Mouse (Mus musculus) embryonic facial prominence, embryonic 13.5 days (tissue): Measurements from ENCODE around the gene Rnf115. TPM values are rescaled to one million over a fixed set of nuclear protein-coding genes. Genes with fewer than 3 reads are reported as not detected.
"Not testable (repeated sequence)": the region's sequence is repeated elsewhere in the genome, so short reads cannot be mapped to it uniquely, and the experiment has no call there.

Experiments used
- ATAC-seq: fragments of 200-750 bp; cut with Nextera tagmentation; 2 replicates; pipeline ENCODE4 v1.8.0; 2017; ENCODE audit warnings: low read depth; ENCODE audit not compliant: insufficient number of reproducible peaks, insufficient read depth, low FRiP score, low TSS enrichment
- H3K27ac ChIP-seq: fragments of 300-500 bp; sonication (generic); 2 replicates; pipeline ENCODE4 v1.5.1; 2015; ENCODE audit warnings: moderate library complexity, mild to moderate bottlenecking, inconsistent platforms
- H3K27me3 ChIP-seq: fragments of 300-500 bp; sonication (generic); 2 replicates; pipeline ENCODE4 v1.6.1; 2015; ENCODE audit warnings: mild to moderate bottlenecking, inconsistent platforms
- H3K36me3 ChIP-seq: fragments of 300-500 bp; sonication (generic); 2 replicates; pipeline ENCODE4 v1.6.1; 2015; ENCODE audit warnings: mild to moderate bottlenecking, inconsistent platforms
- H3K4me1 ChIP-seq: fragments of 300-500 bp; sonication (generic); 2 replicates; pipeline ENCODE4 v1.6.1; 2015; ENCODE audit warnings: inconsistent platforms
- H3K4me2 ChIP-seq: fragments of 300-500 bp; sonication (generic); 2 replicates; pipeline ENCODE4 v1.6.1; 2015; ENCODE audit warnings: moderate library complexity, mild to moderate bottlenecking, inconsistent platforms
- H3K4me3 ChIP-seq: fragments of 300-500 bp; sonication (generic); 2 replicates; pipeline ENCODE4 v1.5.1; 2015; ENCODE audit warnings: mild to moderate bottlenecking, inconsistent platforms
- H3K9ac ChIP-seq: fragments of 300-500 bp; sonication (generic); 2 replicates; pipeline ENCODE4 v1.6.1; 2015; ENCODE audit warnings: mild to moderate bottlenecking, inconsistent platforms
- H3K9me3 ChIP-seq: fragments of 300-500 bp; sonication (generic); 2 replicates; pipeline ENCODE4 v1.6.1; 2016; ENCODE audit warnings: inconsistent platforms
- WGBS: fragments of 180-500 bp; shearing (Covaris S2); methylation state at CpG from one replicate; pipeline ENCODE4 v1.1.7; 2015; ENCODE audit warnings: mixed read lengths; 5-methylcytosine and 5-hydroxymethylcytosine counted together
- polyA plus RNA-seq: library from polyadenylated mRNA; unstranded; fragments of >200 nt; fragmentation: Nextera tagmentation; extraction: Ambion mirVana; gene quantifications from 2 replicates; pipeline ENCODE4 v1.2.1, GENCODE M21; 2015

The Rnf115 gene
- polyA plus RNA-seq, 1 experiment from 2014 or later, result 53.1 TPM

DNA sequence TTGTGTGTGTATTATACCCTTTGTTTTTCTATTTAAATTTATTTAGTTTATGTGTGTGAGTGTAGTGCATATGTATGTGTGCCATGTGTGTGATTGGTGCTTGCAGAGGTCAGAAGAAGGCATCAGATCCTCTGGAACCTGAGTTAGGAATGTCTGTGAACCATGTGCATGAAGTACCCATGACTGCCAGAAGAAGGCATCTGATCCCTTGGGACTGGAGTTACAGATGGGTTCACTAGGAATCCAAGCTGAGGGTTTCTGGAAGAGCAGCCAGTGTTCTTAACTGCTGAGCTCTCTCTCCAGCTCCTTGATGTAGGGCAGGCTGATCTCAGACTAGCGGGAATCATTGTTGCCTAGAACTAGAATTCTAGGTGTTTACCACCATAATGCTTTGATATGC is 10.5 kb downstream of the Rnf115 start:
- WGBS, result 87% methylated on average over 1 of the region's 1 CpGs
- no peaks in the 10 kb centered on the region for H3K36me3 ChIP-seq
- no peak overlapping the region for H3K4me3 ChIP-seq

DNA sequence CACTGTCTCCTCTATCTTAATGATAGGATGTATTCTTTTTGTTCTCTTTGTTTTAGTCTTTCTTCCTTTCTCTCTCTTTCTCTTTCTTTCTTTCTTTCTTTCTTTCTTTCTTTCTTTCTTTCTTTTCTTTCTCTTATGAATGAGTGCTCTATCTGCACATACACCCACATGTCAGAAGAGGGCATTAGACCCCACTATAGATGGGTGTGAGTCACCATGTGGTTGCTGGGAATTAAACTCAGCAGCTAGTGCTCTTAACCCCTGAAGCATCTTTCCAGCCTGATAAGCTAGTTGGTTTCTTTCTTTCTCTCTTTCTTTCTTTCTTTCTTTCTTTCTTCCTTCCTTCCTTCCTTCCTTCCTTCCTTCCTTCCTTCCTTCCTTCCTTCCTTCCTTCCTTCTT is 12.8 kb downstream of the Rnf115 start:
- H3K4me3 ChIP-seq, ATAC-seq: not testable (repeated sequence)

More for the DNA sequence above, 10.5 kb downstream of the Rnf115 start:
- Histone ChIP-seq H3K4me2 (no peak overlapping the region), H3K27me3 (no peaks in the 10 kb centered on the region), H3K9me3 (no peaks in the 10 kb centered on the region), H3K27ac (no peak overlapping the region), H3K4me1 (no peaks in the 10 kb centered on the region), H3K9ac (no peak overlapping the region)
- no peak for ATAC-seq

DNA sequence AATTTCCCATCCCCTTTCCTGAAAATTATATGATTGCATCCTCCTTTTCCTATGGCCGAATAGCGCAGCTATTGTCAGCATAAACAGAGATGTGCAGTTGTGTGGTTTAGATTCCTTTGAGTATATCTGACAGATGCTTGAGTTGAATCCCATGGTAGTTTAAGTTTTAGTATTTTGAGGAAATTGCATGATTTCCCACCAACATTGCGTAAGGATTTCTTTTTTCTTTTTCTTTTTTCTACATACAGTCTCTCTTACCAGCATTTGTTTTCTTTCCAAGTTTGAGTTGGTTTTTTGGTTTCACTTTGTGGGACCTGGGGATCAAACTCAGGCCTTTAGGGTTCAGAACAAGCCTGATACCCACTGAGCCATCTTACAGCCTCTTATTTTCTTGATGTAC is 16.9 kb downstream of the Rnf115 start:
- Histone ChIP-seq H3K4me1 (no peaks in the 10 kb centered on the region), H3K4me2 (no peak overlapping the region), H3K9ac (no peak overlapping the region), H3K27me3 (no peaks in the 10 kb centered on the region), H3K9me3 (no peaks in the 10 kb centered on the region), H3K27ac (no peak overlapping the region), H3K36me3 (no peaks in the 10 kb centered on the region), H3K4me3 (no peak overlapping the region)
- no peak for ATAC-seq
- 92% methylated on average over 3 of the region's 3 CpGs for WGBS

More for the DNA sequence above, 12.8 kb downstream of the Rnf115 start:
- not testable (repeated sequence) for H3K27me3 ChIP-seq, H3K9me3 ChIP-seq, H3K4me1 ChIP-seq, H3K36me3 ChIP-seq, H3K27ac ChIP-seq, H3K4me2 ChIP-seq, H3K9ac ChIP-seq

DNA sequence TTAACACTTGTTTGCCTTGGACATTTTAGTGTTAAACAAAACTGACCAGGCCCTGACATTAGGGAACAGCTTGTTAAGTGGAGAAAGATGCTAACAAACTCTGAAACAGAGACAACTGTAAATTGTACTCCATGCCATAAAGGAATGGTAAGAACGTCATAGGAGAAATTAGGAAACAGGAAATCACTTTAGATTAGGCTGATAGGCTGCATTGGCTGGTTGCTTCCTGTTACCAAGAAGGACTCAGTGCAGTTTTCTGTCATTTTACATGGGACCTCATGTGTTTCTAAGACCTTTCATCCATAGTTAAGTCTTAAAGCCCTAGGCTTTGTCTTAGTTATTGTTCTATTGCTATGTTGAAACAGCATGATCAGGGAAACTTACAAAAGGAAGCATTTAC is 19.4 kb downstream of the Rnf115 start:
- Histone ChIP-seq H3K27me3 (no peaks in the 10 kb centered on the region), H3K27ac (no peak overlapping the region), H3K9ac (no peak overlapping the region), H3K36me3 (no peaks in the 10 kb centered on the region), H3K4me2 (no peak overlapping the region), H3K4me1 (no peaks in the 10 kb centered on the region), H3K4me3 (no peak overlapping the region), H3K9me3 (no peaks in the 10 kb centered on the region)
- ATAC-seq, result no peak
- WGBS, result 48% methylated on average over 1 of the region's 1 CpGs

DNA sequence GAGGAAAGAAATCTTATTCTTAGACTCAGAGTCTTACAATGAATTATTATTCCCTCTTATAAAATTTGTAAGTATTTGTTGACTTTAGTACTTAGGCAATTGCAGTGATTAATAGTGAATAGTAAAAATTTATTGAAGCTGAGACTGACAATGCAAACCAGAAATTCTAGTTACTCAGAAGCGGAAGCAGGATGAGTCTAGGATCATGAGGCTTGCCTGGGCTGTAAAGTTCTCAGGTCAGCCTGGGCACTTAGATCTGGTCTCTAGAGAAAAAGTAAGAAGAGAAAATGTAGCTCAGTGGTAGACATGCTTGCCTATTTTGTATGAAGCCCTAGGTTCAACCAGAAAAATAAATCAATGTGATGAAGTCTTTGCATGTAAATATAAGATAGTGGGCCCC is 28.5 kb downstream of the Rnf115 start:
- no peaks in the 10 kb centered on the region for H3K9me3 ChIP-seq
- H3K27me3 ChIP-seq, result no peaks in the 10 kb centered on the region
- peaks cover 9% of the 10 kb centered on the region for H3K36me3 ChIP-seq
- H3K9ac ChIP-seq, result no peak overlapping the region
- ATAC-seq, result no peak
- no peaks in the 10 kb centered on the region for H3K4me1 ChIP-seq
- H3K4me3 ChIP-seq, result no peak overlapping the region
- no peak overlapping the region for H3K27ac ChIP-seq
- H3K4me2 ChIP-seq, result no peak overlapping the region
- 85% methylated on average over 1 of the region's 1 CpGs for WGBS

DNA sequence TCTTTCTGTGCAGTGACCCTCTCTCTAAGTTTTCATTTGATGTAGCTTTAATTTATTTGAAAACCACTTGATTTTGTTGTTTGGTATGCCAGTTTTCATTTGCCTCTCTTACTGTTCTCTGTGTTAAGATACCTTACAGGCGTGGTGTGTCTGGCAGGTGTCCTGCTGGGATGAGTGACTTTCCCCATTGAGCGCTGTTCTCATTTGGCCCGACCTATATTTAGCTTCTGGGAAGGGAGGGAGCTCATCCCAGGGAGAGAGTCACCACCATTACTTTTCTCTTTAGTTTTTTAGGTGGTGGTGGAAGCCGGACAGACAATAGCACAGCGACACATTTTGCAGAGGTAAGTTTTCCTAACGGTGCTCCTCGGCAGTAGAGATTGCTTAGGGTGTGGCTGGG is 30.2 kb downstream of the Rnf115 start:
- Histone ChIP-seq H3K4me3 (no peak overlapping the region), H3K36me3 (peaks cover 14% of the 10 kb centered on the region), H3K27ac (no peak overlapping the region), H3K4me2 (no peak overlapping the region), H3K4me1 (no peaks in the 10 kb centered on the region), H3K27me3 (no peaks in the 10 kb centered on the region), H3K9ac (no peak overlapping the region), H3K9me3 (no peaks in the 10 kb centered on the region)
- ATAC-seq, result no peak
- 71% methylated on average over 7 of the region's 7 CpGs for WGBS

DNA sequence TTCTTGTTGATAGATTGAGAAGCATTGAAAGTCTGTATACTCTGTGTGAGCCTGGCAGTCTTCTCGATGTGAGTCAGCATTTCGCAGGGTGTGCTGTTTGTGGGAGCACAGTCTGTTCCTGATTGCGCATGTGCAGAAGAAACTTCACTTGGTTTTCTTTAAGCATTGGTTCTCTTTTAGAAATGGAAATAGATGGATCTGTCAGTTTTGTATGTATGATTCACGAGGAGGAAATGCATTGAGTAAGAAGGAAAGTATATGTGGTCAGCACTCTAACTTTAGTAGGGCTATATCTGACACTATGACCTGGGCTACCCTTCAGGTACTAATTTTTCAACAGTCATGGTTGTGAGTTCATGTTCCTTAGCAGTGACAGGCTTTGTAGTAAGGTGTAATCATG is 32.2 kb downstream of the Rnf115 start:
- no peak overlapping the region for H3K9ac ChIP-seq
- H3K4me1 ChIP-seq, result no peaks in the 10 kb centered on the region
- H3K4me3 ChIP-seq, result no peak overlapping the region
- no peak for ATAC-seq
- H3K9me3 ChIP-seq, result no peaks in the 10 kb centered on the region
- peaks cover 14% of the 10 kb centered on the region for H3K36me3 ChIP-seq
- H3K4me2 ChIP-seq, result no peak overlapping the region
- WGBS, result 95% methylated on average over 4 of the region's 4 CpGs
- no peak overlapping the region for H3K27ac ChIP-seq
- H3K27me3 ChIP-seq, result no peaks in the 10 kb centered on the region

DNA sequence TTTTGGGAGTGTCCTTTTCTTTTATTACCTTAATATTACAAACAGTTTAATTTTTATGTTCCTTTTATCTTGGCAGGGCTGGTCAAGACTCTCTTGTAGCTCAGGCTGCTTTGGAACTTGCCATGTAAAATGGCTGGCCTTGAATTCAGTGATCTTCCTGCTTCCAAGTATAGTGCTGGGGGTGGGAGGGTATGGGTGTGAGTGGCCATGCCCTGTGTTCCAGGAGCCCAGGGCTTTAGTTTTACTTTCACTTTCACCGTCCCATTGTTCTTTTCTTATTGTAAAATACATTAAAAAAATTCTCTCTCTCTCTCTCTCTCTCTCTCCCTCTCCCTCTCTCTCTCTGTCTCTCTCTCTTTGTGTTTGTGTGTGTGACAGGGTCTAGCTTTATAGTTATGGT is 37.1 kb downstream of the Rnf115 start:
- 85% methylated on average over 1 of the region's 1 CpGs for WGBS
- H3K4me1 ChIP-seq, result no peaks in the 10 kb centered on the region
- H3K36me3 ChIP-seq, result peaks cover 9% of the 10 kb centered on the region; the same call in 1 of the 2 replicates
- H3K27ac ChIP-seq, result no peak overlapping the region
- ATAC-seq, result no peak
- no peak overlapping the region for H3K4me3 ChIP-seq
- no peaks in the 10 kb centered on the region for H3K27me3 ChIP-seq
- H3K9ac ChIP-seq, result no peak overlapping the region
- H3K9me3 ChIP-seq, result no peaks in the 10 kb centered on the region
- no peak overlapping the region for H3K4me2 ChIP-seq

DNA sequence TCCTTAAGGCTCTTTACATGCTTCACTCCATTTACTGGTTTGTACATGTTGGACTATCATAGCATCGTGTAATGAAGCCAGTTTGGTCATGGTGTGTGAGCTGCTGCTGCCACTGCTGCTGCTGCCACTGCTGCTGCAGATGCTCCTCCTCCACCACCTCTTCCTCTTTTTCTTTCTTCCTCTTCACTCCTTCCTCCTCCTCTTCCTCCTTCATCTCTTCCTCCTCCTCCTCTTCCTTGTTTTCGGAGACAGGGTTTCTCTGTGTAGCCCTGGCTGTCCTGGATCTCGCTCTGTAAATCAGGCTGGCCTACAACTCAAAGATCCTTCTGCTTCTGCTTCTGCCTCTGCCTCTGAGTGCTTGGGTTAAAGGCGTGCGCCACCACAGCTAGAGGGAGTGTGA is 42.5 kb downstream of the Rnf115 start:
- no peak for ATAC-seq
- Histone ChIP-seq H3K9me3 (no peaks in the 10 kb centered on the region), H3K4me3 (no peak overlapping the region), H3K4me2 (no peak overlapping the region), H3K9ac (no peak overlapping the region), H3K27ac (no peak overlapping the region), H3K27me3 (no peaks in the 10 kb centered on the region), H3K4me1 (no peaks in the 10 kb centered on the region), H3K36me3 (peaks cover 5% of the 10 kb centered on the region; the same call in 1 of the 2 replicates)
- WGBS, result 86% methylated on average over 5 of the region's 5 CpGs

DNA sequence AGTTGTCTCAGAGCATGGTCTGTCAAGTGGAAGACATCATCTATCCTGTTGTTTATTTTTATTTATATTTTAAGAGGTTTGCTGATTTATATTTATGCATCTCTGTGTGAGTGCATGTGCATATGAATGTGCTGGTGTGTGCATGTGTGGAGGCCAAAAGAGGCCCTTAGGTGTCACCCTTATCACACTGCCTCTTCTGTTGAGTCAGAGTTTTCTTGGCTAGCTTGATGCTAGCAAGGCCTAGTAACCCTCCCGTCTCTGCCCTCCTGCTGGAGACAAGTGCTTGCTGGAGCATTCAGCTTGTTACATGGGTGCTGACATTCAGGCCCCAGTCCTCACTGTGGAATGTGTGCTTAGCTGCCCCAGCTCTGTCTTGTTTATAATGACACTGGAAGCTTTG is 45.5 kb downstream of the Rnf115 start:
- H3K4me1 ChIP-seq, result no peaks in the 10 kb centered on the region
- H3K36me3 ChIP-seq, result peaks cover 9% of the 10 kb centered on the region; the same call in 1 of the 2 replicates
- WGBS, result 54% methylated on average over 1 of the region's 1 CpGs
- no peaks in the 10 kb centered on the region for H3K27me3 ChIP-seq
- no peak overlapping the region for H3K27ac ChIP-seq
- H3K9ac ChIP-seq, result no peak overlapping the region
- no peak overlapping the region for H3K4me3 ChIP-seq
- ATAC-seq, result no peak
- H3K9me3 ChIP-seq, result no peaks in the 10 kb centered on the region
- H3K4me2 ChIP-seq, result no peak overlapping the region

DNA sequence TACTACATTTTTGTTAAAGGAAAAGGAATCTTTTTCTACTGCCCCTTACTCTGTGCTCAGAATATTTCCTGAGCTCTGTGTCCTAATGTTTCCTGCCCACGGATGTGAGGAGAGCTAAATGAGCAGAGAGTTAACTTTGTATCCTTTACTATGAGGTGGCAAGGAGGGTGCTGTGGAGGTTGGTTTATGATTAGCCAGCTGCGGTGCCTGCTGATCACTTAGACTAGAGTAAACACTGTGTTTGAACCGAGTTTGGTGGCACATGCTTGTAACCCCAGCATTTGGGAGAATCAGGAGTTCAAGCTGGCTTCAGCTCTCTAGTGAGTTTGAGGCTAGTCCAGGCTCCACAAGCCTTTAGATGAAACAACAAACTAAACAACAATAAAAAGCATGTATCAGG is 49.7 kb downstream of the Rnf115 start:
- H3K4me1 ChIP-seq, result no peaks in the 10 kb centered on the region
- H3K27me3 ChIP-seq, result no peaks in the 10 kb centered on the region
- no peak overlapping the region for H3K27ac ChIP-seq
- H3K9me3 ChIP-seq, result no peaks in the 10 kb centered on the region
- 86% methylated on average over 3 of the region's 3 CpGs for WGBS
- H3K36me3 ChIP-seq, result peaks cover 9% of the 10 kb centered on the region; the same call in 1 of the 2 replicates
- H3K4me3 ChIP-seq, result no peak overlapping the region
- H3K4me2 ChIP-seq, result no peak overlapping the region
- no peak overlapping the region for H3K9ac ChIP-seq
- ATAC-seq, result no peak

DNA sequence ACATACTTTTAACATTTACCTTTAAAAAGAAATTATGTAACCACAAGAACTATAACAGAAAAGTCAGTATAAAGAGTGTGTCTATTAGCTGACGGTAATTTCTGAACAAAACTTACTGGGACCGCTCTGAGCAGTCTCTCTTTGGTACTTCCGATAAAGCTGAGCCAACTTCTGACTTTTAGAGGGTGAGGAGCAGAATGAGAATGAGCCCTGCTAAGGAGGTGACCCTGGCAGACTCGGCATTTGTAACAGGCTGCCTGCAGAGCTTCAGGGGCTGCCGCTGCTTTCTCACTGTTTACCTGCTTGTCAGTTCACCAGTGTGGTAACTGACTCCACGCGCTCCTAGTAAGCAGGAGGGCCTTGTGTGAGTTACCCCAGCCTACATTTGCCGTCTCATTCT is 54.8 kb downstream of the Rnf115 start:
- WGBS, result 83% methylated on average over 8 of the region's 8 CpGs
- Histone ChIP-seq H3K4me2 (no peak overlapping the region), H3K36me3 (peaks cover 29% of the 10 kb centered on the region), H3K9me3 (no peaks in the 10 kb centered on the region), H3K4me1 (no peaks in the 10 kb centered on the region), H3K27me3 (no peaks in the 10 kb centered on the region), H3K9ac (no peak overlapping the region), H3K4me3 (no peak overlapping the region), H3K27ac (no peak overlapping the region)
- ATAC-seq, result no peak

DNA sequence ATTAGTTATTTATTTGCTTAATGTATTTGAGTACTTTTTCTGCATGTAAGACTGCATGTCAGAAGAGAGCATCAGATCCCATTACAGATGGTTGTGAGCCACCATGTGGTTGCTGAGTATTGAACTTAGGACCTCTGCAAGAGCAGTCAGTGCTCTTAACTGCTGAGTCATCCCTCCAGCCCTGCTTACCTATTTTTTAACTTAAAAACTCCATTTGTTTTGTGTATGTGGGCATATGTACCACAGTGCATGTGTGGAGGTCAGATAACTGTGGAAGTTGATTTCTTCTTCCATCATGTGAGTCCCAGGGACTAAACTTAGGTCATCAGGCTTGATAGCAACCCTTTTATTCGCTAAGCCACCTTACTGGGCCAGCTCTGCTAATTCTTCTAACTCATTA is 60.3 kb downstream of the Rnf115 start:
- no peaks in the 10 kb centered on the region for H3K9me3 ChIP-seq
- no peak overlapping the region for H3K4me3 ChIP-seq
- no peak overlapping the region for H3K27ac ChIP-seq
- 98% methylated on average over 1 of the region's 1 CpGs for WGBS
- no peak overlapping the region for H3K9ac ChIP-seq
- ATAC-seq, result no peak
- no peaks in the 10 kb centered on the region for H3K4me1 ChIP-seq
- H3K36me3 ChIP-seq, result peaks cover 66% of the 10 kb centered on the region
- no peak overlapping the region for H3K4me2 ChIP-seq
- H3K27me3 ChIP-seq, result no peaks in the 10 kb centered on the region
